Mouse (Mus musculus) liver, embryonic 11.5 days (tissue): ENCODE measurements around the gene Trim27. TPM values are rescaled to one million over a fixed set of nuclear protein-coding genes. Genes with fewer than 3 reads are reported as not detected.
A peak's percentile ranks its signal among the peaks of the same experiment; 100 is the strongest.

Source experiments
- ATAC-seq: fragments of 200-750 bp; cut with Nextera tagmentation; replicated peaks from 2 replicates; pipeline ENCODE4 v1.8.0; 2017; ENCODE audit warnings: moderate number of reproducible peaks, mild to moderate bottlenecking, moderate TSS enrichment, moderate library complexity; ENCODE audit not compliant: low FRiP score
- DNase-seq: peaks from one replicate; pipeline ENCODE4 v3.0.0-alpha.2; 2017; ENCODE audit warnings: low spot score
- H3K27ac ChIP-seq: fragments of 300-500 bp; sonication (generic); 2 replicates; pipeline ENCODE4 v1.5.1; 2014; ENCODE audit warnings: mild to moderate bottlenecking, low read depth, low read length, control low read depth
- H3K27me3 ChIP-seq: fragments of 300-500 bp; sonication (generic); replicated peaks from 2 replicates; pipeline ENCODE4 v1.6.1; 2014; ENCODE audit warnings: low read length, mixed read lengths; ENCODE audit not compliant: control insufficient read depth, insufficient read depth
- H3K36me3 ChIP-seq: fragments of 300-500 bp; sonication (generic); 2 replicates; pipeline ENCODE4 v1.6.1; 2014; ENCODE audit warnings: mild to moderate bottlenecking, low read length, moderate library complexity, mixed read lengths; ENCODE audit not compliant: control insufficient read depth, insufficient read depth
- H3K4me1 ChIP-seq: fragments of 300-500 bp; sonication (generic); replicated peaks from 2 replicates; pipeline ENCODE4 v1.6.1; 2014; ENCODE audit warnings: low read length, mixed read lengths; ENCODE audit not compliant: control insufficient read depth, insufficient read depth
- H3K4me2 ChIP-seq: fragments of 300-500 bp; sonication (generic); 2 replicates; pipeline ENCODE4 v1.6.1; 2014; ENCODE audit warnings: mild to moderate bottlenecking, control low read depth, moderate library complexity
- H3K4me3 ChIP-seq: fragments of 300-500 bp; sonication (generic); 2 replicates; pipeline ENCODE4 v1.5.1; 2014; ENCODE audit warnings: low read depth, low read length, control low read depth
- H3K9ac ChIP-seq: fragments of 300-500 bp; sonication (generic); 2 replicates; pipeline ENCODE4 v1.6.1; 2014; ENCODE audit warnings: low read depth, low read length, control low read depth
- H3K9me3 ChIP-seq: fragments of 300-500 bp; sonication (generic); 2 replicates; pipeline ENCODE4 v1.6.1; 2016; ENCODE audit warnings: low read length, inconsistent platforms, mixed read lengths; ENCODE audit not compliant: control insufficient read depth
- WGBS: fragments of 180-500 bp; shearing (Covaris S2); extraction: QIAGEN DNeasy Blood & Tissue Kit; methylation state at CpG from one replicate; pipeline ENCODE4 v1.1.7; 2014; 5-methylcytosine and 5-hydroxymethylcytosine counted together
- polyA plus RNA-seq: library from polyadenylated mRNA; unstranded; fragments of >200 nt; fragmentation: Nextera tagmentation; extraction: Ambion mirVana; gene quantifications from 2 replicates; pipeline ENCODE4 v1.2.1, GENCODE M21; 2014

Trim27 gene
- polyA plus RNA-seq, 1 experiment from 2014 or later = 165 TPM

- no peaks in the 10 kb centered on the region for H3K9me3 ChIP-seq
- peak overlapping the region; percentile 66 for H3K9ac ChIP-seq
- ATAC-seq = peak; percentile 95
- peak; percentile 91 for DNase-seq
- no peaks in the 10 kb centered on the region; the same call in 1 of the 2 replicates for H3K27me3 ChIP-seq
- H3K27ac ChIP-seq = no peak overlapping the region; the same call in 1 of the 2 replicates
- peak overlapping the region; percentile 94 for H3K4me2 ChIP-seq
- no peaks in the 10 kb centered on the region for H3K36me3 ChIP-seq
- 0 out of 2 replicates have a peak, but pooled peaks cover 3% of the 10 kb centered on the region for H3K4me1 ChIP-seq
- peak overlapping the region; percentile 75 for H3K4me3 ChIP-seq
- under 1% methylated on average over 20 of the region's 20 CpGs for WGBS
These were observed 43.3 kb downstream of the Trim27 start for GRCm38 (mm10) chr13:21222463-21223022.

DNA sequence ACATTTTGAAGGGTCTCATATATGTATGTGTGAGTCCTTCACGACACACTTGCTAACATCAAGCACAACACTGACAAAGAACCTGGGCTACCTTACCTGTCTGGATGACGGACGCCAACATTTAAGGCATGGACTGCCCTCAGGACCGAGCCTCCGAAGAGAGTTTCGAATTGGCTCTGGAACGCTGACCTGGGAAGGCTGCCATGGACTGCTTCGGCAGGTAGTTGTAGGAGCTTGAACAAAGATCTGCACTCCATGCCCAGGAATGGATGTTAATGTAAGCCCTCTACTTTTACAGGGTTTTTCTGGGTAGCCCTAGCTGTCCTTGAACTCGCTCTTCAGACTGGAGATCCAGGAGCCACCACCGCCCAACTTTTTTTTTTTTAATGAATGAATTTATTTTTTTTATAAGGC, 44.0 kb downstream of the Trim27 start:
- Histone ChIP-seq H3K9me3 (no peaks in the 10 kb centered on the region), H3K27me3 (no peaks in the 10 kb centered on the region; the same call in 1 of the 2 replicates), H3K4me3 (peak overlapping the region; percentile 75), H3K27ac (no peak overlapping the region), H3K9ac (peak overlapping the region; percentile 66), H3K4me2 (peak overlapping the region; percentile 94), H3K36me3 (no peaks in the 10 kb centered on the region), H3K4me1 (0 out of 2 replicates have a peak, but pooled peaks cover 3% of the 10 kb centered on the region)
- DNase-seq (peak; percentile 54), ATAC-seq (0 out of 2 replicates have a peak, but pooled peaks have one; percentile 30)
- WGBS = 6% methylated on average over 10 of the region's 10 CpGs

DNA sequence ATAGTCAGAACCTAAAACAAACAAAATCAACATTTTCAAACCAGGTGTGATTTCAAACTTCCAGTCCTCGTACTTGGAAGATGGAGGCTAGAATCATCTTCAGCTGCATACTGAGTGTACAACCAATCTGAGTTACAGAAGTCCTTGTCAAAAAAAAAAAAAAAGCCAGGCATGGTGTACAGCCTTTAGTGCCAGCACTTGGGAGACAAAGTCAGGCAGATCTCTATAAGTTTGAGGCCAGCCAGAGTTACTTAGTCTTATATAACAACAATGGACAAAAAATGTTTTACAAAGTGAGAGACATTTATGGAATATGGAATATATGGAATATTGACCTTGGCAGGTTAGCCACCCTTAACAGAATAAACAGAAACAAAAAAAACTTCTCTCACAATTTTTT, 45.1 kb downstream of the Trim27 start:
- Histone ChIP-seq H3K4me3 (no peak overlapping the region), H3K4me2 (no peak overlapping the region), H3K9me3 (no peaks in the 10 kb centered on the region), H3K27me3 (no peaks in the 10 kb centered on the region), H3K27ac (no peak overlapping the region), H3K36me3 (no peaks in the 10 kb centered on the region), H3K9ac (no peak overlapping the region), H3K4me1 (0 out of 2 replicates have a peak, but pooled peaks cover 3% of the 10 kb centered on the region)
- ATAC-seq (no peak), DNase-seq (no peak)
- 74% methylated on average over 1 of the region's 1 CpGs for WGBS

DNA sequence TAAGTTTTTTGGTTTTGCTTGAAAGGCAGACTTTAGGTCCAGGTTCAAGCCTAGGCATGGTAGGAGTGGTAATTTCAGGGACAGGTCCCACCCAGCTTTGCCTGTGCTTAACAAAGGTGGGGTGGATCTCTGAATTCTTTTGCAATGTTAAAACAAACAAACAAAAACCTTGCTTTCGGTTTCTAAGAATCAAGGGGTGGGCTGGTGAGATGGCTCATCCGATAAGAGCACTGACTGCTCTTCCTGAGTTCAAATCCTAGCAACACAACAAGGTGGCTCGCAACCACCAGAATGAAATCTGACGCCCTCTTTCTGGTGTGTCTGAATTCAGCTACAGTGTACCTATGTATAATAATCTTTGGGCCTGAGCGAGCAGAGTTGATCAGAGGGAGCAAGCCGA, 46.0 kb downstream of the Trim27 start:
- 55% methylated on average over 6 of the region's 6 CpGs for WGBS
- 0 out of 2 replicates have a peak, but pooled peaks cover 3% of the 10 kb centered on the region for H3K4me1 ChIP-seq
- no peak for ATAC-seq
- H3K4me2 ChIP-seq = no peak overlapping the region
- no peak overlapping the region for H3K9ac ChIP-seq
- no peaks in the 10 kb centered on the region for H3K36me3 ChIP-seq
- no peaks in the 10 kb centered on the region for H3K27me3 ChIP-seq
- H3K4me3 ChIP-seq = no peak overlapping the region
- no peaks in the 10 kb centered on the region for H3K9me3 ChIP-seq
- no peak for DNase-seq
- no peak overlapping the region for H3K27ac ChIP-seq

DNA sequence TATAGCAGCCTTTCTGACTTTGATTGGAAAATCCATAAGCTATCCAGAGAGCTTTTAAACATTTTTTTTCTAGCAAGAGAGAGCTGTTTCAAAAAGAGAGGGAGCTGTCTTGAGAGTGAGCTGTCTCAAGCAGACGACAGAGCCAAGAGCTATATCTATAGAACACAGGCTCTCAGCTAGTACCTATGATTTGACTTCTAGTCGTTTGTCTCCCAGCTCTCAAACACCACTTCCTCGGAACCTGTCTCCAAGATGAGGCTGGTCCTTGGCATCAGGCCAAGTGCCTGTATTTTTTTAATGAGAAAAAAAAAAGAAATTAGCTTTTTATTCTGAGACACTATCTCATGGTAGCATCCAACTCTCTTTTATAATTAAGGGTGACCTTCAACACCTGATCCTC, 46.8 kb downstream of the Trim27 start:
- Histone ChIP-seq H3K9ac (no peak overlapping the region), H3K4me2 (no peak overlapping the region), H3K27me3 (no peaks in the 10 kb centered on the region), H3K27ac (no peak overlapping the region), H3K4me1 (0 out of 2 replicates have a peak, but pooled peaks cover 3% of the 10 kb centered on the region), H3K9me3 (no peaks in the 10 kb centered on the region), H3K36me3 (no peaks in the 10 kb centered on the region), H3K4me3 (no peak overlapping the region)
- ATAC-seq (no peak), DNase-seq (no peak)
- WGBS = 57% methylated on average over 3 of the region's 3 CpGs

DNA sequence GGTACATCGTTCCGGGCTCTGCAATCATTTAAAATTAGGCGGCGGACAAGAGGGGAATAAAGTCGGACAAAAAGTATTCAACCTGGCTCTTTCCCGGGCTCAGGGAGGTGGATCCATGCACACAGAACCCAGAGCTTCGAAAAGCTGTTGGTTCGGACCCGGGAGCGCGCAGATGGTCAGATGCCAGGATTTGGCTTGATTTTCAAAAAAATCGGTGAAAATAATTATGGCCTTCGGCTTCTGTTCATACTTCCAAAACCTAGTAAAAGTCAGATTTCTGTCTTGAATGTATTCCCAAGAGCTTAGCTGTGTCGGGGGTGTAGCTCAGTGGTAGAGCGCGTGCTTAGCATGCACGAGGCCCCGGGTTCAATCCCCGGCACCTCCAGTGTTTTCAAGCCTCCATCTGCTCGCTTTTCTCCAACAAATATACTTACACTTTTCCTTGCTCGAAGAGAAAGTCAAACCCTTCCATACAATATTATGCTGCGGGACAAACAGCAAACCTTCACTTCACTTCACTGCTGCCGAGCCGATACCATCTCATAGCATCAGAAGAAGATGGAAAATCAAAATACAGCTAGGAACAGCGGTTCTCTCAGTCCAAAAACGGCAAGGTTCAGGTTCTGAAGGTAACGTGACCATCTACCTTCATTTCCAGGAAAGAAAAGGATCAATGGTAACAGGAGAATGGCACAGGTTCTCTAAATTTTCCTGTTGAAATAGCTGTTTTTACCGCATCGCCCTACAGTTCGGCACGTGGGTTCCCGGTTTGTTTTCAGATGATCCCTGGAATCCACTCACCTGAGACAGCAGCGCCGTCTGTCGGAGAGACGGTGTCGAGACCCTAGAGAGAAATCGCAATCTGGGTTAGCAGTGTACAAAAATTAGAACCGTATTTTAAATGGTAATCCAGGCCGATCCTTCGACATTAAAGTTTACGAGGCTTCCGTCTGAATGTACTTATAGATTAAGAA, 54.8 kb downstream of the Trim27 start:
- Histone ChIP-seq H3K4me1 (no peaks in the 10 kb centered on the region), H3K27ac (peak overlapping the region; percentile 9; the same call in 1 of the 2 replicates)

GRCm38 (mm10) chr13:21236714-21237113, 57.5 kb downstream of the Trim27 start:
- 60% methylated on average over 2 of the region's 2 CpGs for WGBS
- Histone ChIP-seq H3K9me3 (peaks cover 2% of the 10 kb centered on the region; the same call in 1 of the 2 replicates), H3K4me3 (no peak overlapping the region), H3K27ac (no peak overlapping the region), H3K27me3 (no peaks in the 10 kb centered on the region), H3K4me2 (no peak overlapping the region), H3K4me1 (no peaks in the 10 kb centered on the region; the same call in 1 of the 2 replicates), H3K9ac (no peak overlapping the region), H3K36me3 (no peaks in the 10 kb centered on the region)
- DNase-seq (no peak), ATAC-seq (no peak)

More for the DNA sequence above, 54.8 kb downstream of the Trim27 start:
- no peaks in the 10 kb centered on the region for H3K27me3 ChIP-seq
- peak overlapping the region; percentile 89 for H3K4me2 ChIP-seq
- H3K9ac ChIP-seq = peak overlapping the region; percentile 64
- no peaks in the 10 kb centered on the region for H3K36me3 ChIP-seq
- under 1% methylated on average over 43 of the region's 43 CpGs for WGBS
- peaks cover 1% of the 10 kb centered on the region; the same call in 1 of the 2 replicates for H3K9me3 ChIP-seq
- DNase-seq = peak; percentile 89
- ATAC-seq = peak; percentile 98
- peak overlapping the region; percentile 62 for H3K4me3 ChIP-seq

GRCm38 (mm10) chr13:21237161-21237560, 57.9 kb downstream of the Trim27 start:
- Histone ChIP-seq H3K27me3 (no peaks in the 10 kb centered on the region), H3K4me1 (no peaks in the 10 kb centered on the region; the same call in 1 of the 2 replicates), H3K4me3 (no peak overlapping the region), H3K9me3 (peaks cover 2% of the 10 kb centered on the region; the same call in 1 of the 2 replicates), H3K27ac (no peak overlapping the region), H3K9ac (no peak overlapping the region), H3K36me3 (no peaks in the 10 kb centered on the region), H3K4me2 (no peak overlapping the region)
- 69% methylated on average over 6 of the region's 6 CpGs for WGBS
- ATAC-seq (no peak), DNase-seq (no peak)
